Mouse (Mus musculus) ES-Bruce4 (cell line): ENCODE measurements around the gene Ltc4s. TPM values are rescaled to one million over a fixed set of nuclear protein-coding genes. Genes with fewer than 3 reads are reported as not detected.

ENCODE experiments used
- H3K27ac ChIP-seq: 2 replicates; pipeline ENCODE4 v1.5.1; 2012; ENCODE audit warnings: low read length, inconsistent platforms; ENCODE audit not compliant: insufficient read depth
- H3K27me3 ChIP-seq: 2 replicates; pipeline ENCODE4 v1.6.1; 2012; ENCODE audit warnings: mild to moderate bottlenecking, low read length, inconsistent platforms; ENCODE audit not compliant: control insufficient read depth, poor library complexity, insufficient read depth, severe bottlenecking
- H3K36me3 ChIP-seq: 2 replicates; pipeline ENCODE4 v1.6.1; 2012; ENCODE audit warnings: inconsistent platforms, mild to moderate bottlenecking, low read length, moderate library complexity; ENCODE audit not compliant: control insufficient read depth, poor library complexity, insufficient read depth, severe bottlenecking
- H3K4me1 ChIP-seq: one replicate; pipeline ENCODE4 v1.8.1; 2011; ENCODE audit warnings: low read length; ENCODE audit not compliant: control insufficient read depth, insufficient read depth
- H3K4me3 ChIP-seq: 2 replicates; pipeline ENCODE4 v1.5.1; 2011; ENCODE audit warnings: low read depth, mild to moderate bottlenecking, low read length
- H3K9ac ChIP-seq: 2 replicates; pipeline ENCODE4 v1.6.1; 2012; ENCODE audit warnings: low read depth, mild to moderate bottlenecking, inconsistent platforms; ENCODE audit not compliant: poor library complexity, severe bottlenecking
- H3K9me3 ChIP-seq: replicated peaks from 2 replicates; pipeline ENCODE4 v1.6.1; 2012; ENCODE audit warnings: mild to moderate bottlenecking, low read length, inconsistent platforms; ENCODE audit not compliant: control insufficient read depth, poor library complexity, insufficient read depth, severe bottlenecking
- CTCF ChIP-seq: IDR thresholded peaks from one replicate; pipeline ENCODE4 v1.8.1; 2011; ENCODE audit warnings: low read depth, low read length
- EP300 ChIP-seq: IDR thresholded peaks from 2 replicates; pipeline ENCODE4 v1.6.1; 2011; ENCODE audit warnings: low read depth, low read length; ENCODE audit not compliant: insufficient read depth
- POLR2A ChIP-seq: IDR thresholded peaks from one replicate; pipeline ENCODE4 v1.8.1; 2011; ENCODE audit warnings: low read length; ENCODE audit not compliant: insufficient read depth
- polyA plus RNA-seq: library from polyadenylated mRNA; stranded (reverse); fragments of >200 nt; gene quantifications from 2 replicates; pipeline ENCODE4 v1.2.4, GENCODE M21; 2011; ENCODE audit warnings: low read depth; ENCODE audit not compliant: missing spikeins, insufficient read depth, insufficient read length

The Ltc4s gene
- polyA plus RNA-seq, 1 experiment, result 2.7 TPM

- Histone ChIP-seq H3K27ac (peak overlapping the region; percentile 21), H3K4me1 (peaks cover 6% of the 10 kb centered on the region), H3K4me3 (no peak overlapping the region), H3K9me3 (no peaks in the 10 kb centered on the region), H3K27me3 (no peaks in the 10 kb centered on the region), H3K9ac (0 out of 2 replicates have a peak overlapping the region, but pooled peaks have one; percentile 25), H3K36me3 (no peaks in the 10 kb centered on the region)
- TF ChIP-seq EP300, result 0 out of 2 replicates have a peak, but pooled peaks have one; percentile 16
- no peak for TF ChIP-seq POLR2A
Observed at GRCm38 (mm10) chr11:50216724-50217366, 21.6 kb downstream of the Ltc4s start.

DNA sequence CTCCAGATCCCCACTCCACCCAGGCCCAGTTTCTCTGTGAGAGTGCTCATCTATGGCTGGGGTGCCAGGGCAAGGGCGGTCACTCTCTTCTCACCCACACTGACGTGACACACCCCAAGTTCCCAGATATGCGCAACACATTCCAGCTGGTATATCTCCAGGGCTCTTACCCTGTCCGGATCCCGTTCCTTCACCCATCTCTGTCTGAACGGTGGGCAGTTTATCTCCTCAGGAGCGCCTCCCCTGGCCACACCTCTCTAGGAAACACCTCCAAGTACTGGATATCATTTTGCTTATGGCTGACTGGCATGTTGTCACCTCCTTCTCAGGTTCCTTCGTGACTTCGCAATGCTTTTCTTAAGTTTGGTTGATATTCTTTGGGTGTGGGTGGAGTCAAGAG is 22.8 kb downstream of the Ltc4s start:
- Histone ChIP-seq H3K27me3 (no peaks in the 10 kb centered on the region), H3K27ac (peak overlapping the region; percentile 52), H3K4me1 (peaks cover 6% of the 10 kb centered on the region), H3K36me3 (no peaks in the 10 kb centered on the region), H3K9ac (peak overlapping the region; percentile 17; the same call in 1 of the 2 replicates), H3K9me3 (no peaks in the 10 kb centered on the region), H3K4me3 (peak overlapping the region; percentile 25)
- no peak for TF ChIP-seq CTCF
- no peak for TF ChIP-seq POLR2A
- no peak for TF ChIP-seq EP300

DNA sequence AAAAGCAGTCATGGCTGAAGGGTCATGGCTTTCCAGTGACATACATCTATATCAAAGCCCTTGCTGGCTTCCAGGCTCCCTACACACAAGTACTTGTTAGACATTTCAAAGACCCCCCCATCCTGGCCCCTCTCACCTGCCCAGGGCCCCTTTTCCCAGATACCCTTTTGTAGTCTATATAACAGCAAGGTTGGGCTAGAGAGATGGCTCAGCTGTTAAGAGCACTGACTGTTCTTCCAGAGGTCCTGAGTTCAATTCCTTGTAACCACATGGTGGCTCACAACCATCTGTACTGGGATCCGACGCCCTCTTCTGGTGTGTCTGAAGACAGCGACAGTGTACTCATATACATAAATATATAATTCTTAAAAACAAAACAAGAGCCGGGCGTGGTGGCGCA is 23.8 kb downstream of the Ltc4s start:
- H3K4me1 ChIP-seq, result peaks cover 6% of the 10 kb centered on the region
- H3K27me3 ChIP-seq, result no peaks in the 10 kb centered on the region
- H3K36me3 ChIP-seq, result no peaks in the 10 kb centered on the region
- H3K27ac ChIP-seq, result no peak overlapping the region
- H3K9ac ChIP-seq, result no peak overlapping the region
- no peak overlapping the region for H3K4me3 ChIP-seq
- H3K9me3 ChIP-seq, result no peaks in the 10 kb centered on the region
- TF ChIP-seq CTCF (peak; percentile 13), POLR2A (no peak)

- Histone ChIP-seq H3K9ac (no peak overlapping the region), H3K4me1 (peaks cover 6% of the 10 kb centered on the region)
- TF ChIP-seq EP300 (peak; percentile 78), POLR2A (no peak)
Observed at GRCm38 (mm10) chr11:50212848-50213758, 25.3 kb downstream of the Ltc4s start.

DNA sequence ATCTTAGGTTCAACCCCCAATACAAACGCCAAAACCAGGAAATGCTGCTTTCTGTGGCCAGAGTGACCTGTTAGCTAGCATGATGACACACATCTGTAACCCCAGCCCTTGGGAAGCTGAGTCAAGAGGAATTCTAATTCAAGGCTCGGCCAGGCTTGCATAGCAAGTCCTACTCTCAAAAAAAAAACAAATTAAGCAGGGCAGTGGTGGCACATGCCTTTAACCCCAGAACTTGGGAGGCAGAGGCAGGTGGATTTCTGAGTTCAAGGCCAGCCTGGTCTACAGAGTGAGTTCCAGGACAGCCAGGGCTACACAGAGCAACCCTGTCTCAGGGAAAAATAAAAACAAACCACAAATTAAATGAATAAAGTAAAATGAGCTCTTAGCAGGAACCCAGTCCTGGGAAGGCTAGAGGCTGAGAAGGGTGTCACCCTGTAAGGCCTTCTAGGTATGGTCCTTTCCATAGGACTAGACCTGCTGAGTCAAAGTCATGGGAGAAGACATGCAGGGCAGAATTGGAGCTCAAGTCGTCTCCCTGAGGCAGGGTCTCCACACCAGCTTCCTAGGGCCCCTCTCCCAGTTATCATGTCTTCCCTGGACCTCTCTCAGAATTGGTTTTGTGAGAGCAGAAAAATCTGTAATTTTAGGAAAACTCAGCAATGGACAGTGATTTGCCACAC is 26.2 kb downstream of the Ltc4s start:
- Histone ChIP-seq H3K27ac (peak overlapping the region; percentile 36), H3K9me3 (no peaks in the 10 kb centered on the region), H3K27me3 (no peaks in the 10 kb centered on the region), H3K36me3 (peaks cover 12% of the 10 kb centered on the region), H3K9ac (no peak overlapping the region), H3K4me3 (no peak overlapping the region), H3K4me1 (peaks cover 6% of the 10 kb centered on the region)
- no peak for TF ChIP-seq POLR2A
- no peak for TF ChIP-seq CTCF
- no peak for TF ChIP-seq EP300

More at GRCm38 (mm10) chr11:50212848-50213758, 25.3 kb downstream of the Ltc4s start:
- peaks cover 3% of the 10 kb centered on the region; the same call in 1 of the 2 replicates for H3K36me3 ChIP-seq
- H3K27ac ChIP-seq, result peak overlapping the region; percentile 36
- H3K9me3 ChIP-seq, result no peaks in the 10 kb centered on the region
- no peaks in the 10 kb centered on the region for H3K27me3 ChIP-seq
- peak overlapping the region; percentile 31; the same call in 1 of the 2 replicates for H3K4me3 ChIP-seq
